Mouse (Mus musculus) forebrain, embryonic 11.5 days (tissue): ENCODE measurements around the gene Klre1. TPM values are rescaled to one million over a fixed set of nuclear protein-coding genes. Genes with fewer than 3 reads are reported as not detected.
A peak's percentile ranks its signal among the peaks of the same experiment; 100 is the strongest.

Source experiments
- ATAC-seq: fragments of 200-750 bp; cut with Nextera tagmentation; replicated peaks from 2 replicates; pipeline ENCODE4 v1.8.0; 2017; ENCODE audit warnings: moderate TSS enrichment; ENCODE audit not compliant: low FRiP score
- DNase-seq: peaks from one replicate; pipeline ENCODE4 v3.0.0-alpha.2; 2017; ENCODE audit warnings: low spot score
- H3K27ac ChIP-seq: fragments of 300-500 bp; sonication (generic); 2 replicates; pipeline ENCODE4 v1.5.1; 2014; ENCODE audit warnings: low read depth, low read length
- H3K27me3 ChIP-seq: fragments of 300-500 bp; sonication (generic); 2 replicates; pipeline ENCODE4 v1.6.1; 2014; ENCODE audit warnings: mild to moderate bottlenecking, low read length, mixed read lengths; ENCODE audit not compliant: control insufficient read depth, insufficient read depth
- H3K36me3 ChIP-seq: fragments of 300-500 bp; sonication (generic); 2 replicates; pipeline ENCODE4 v1.6.1; 2014; ENCODE audit warnings: mild to moderate bottlenecking, low read length, moderate library complexity, mixed read lengths; ENCODE audit not compliant: control insufficient read depth, insufficient read depth
- H3K4me1 ChIP-seq: fragments of 300-500 bp; sonication (generic); replicated peaks from 2 replicates; pipeline ENCODE4 v1.6.1; 2014; ENCODE audit warnings: low read length, mixed read lengths; ENCODE audit not compliant: control insufficient read depth, insufficient read depth
- H3K4me2 ChIP-seq: fragments of 300-500 bp; sonication (generic); 2 replicates; pipeline ENCODE4 v1.6.1; 2014; ENCODE audit warnings: low read depth, mild to moderate bottlenecking, low read length, moderate library complexity, mixed read lengths; ENCODE audit not compliant: severe bottlenecking
- H3K4me3 ChIP-seq: fragments of 300-500 bp; sonication (generic); 2 replicates; pipeline ENCODE4 v1.5.1; 2014; ENCODE audit warnings: low read depth, low read length
- H3K9ac ChIP-seq: fragments of 300-500 bp; sonication (generic); 2 replicates; pipeline ENCODE4 v1.6.1; 2014; ENCODE audit warnings: low read length
- H3K9me3 ChIP-seq: fragments of 300-500 bp; sonication (generic); 2 replicates; pipeline ENCODE4 v1.6.1; 2016; ENCODE audit warnings: low read length, mixed read lengths; ENCODE audit not compliant: control insufficient read depth
- WGBS: fragments of 180-500 bp; shearing (Covaris S2); extraction: QIAGEN DNeasy Blood & Tissue Kit; methylation state at CpG from one replicate; pipeline ENCODE4 v1.1.7; 2014; 5-methylcytosine and 5-hydroxymethylcytosine counted together
- polyA plus RNA-seq: library from polyadenylated mRNA; unstranded; fragments of >200 nt; fragmentation: Nextera tagmentation; extraction: Ambion mirVana; gene quantifications from 2 replicates; pipeline ENCODE4 v1.2.1, GENCODE M21; 2014

The Klre1 gene
- polyA plus RNA-seq, 1 experiment from 2014 or later: not detected

- H3K36me3 ChIP-seq: peaks cover 5% of the 10 kb centered on the region; the same call in 1 of the 2 replicates
- H3K4me2 ChIP-seq: no peak overlapping the region
- no peaks in the 10 kb centered on the region for H3K4me1 ChIP-seq
- WGBS: 93% methylated on average over 6 of the region's 6 CpGs
- H3K9me3 ChIP-seq: no peaks in the 10 kb centered on the region
- DNase-seq (no peak), ATAC-seq (no peak)
- no peaks in the 10 kb centered on the region for H3K27me3 ChIP-seq
- H3K27ac ChIP-seq: no peak overlapping the region
- H3K9ac ChIP-seq: no peak overlapping the region
- no peak overlapping the region for H3K4me3 ChIP-seq
These were observed 39.1 kb upstream of the Klre1 start for GRCm38 (mm10) chr6:129538555-129538954.

GRCm38 (mm10) chr6:129541931-129542330 lies 35.8 kb upstream of the Klre1 start:
- no peaks in the 10 kb centered on the region for H3K4me1 ChIP-seq
- no peak overlapping the region for H3K4me2 ChIP-seq
- DNase-seq (no peak), ATAC-seq (no peak)
- H3K27me3 ChIP-seq: no peaks in the 10 kb centered on the region
- H3K9ac ChIP-seq: no peak overlapping the region
- no peaks in the 10 kb centered on the region for H3K9me3 ChIP-seq
- 82% methylated on average over 9 of the region's 9 CpGs for WGBS
- peaks cover 5% of the 10 kb centered on the region; the same call in 1 of the 2 replicates for H3K36me3 ChIP-seq
- H3K4me3 ChIP-seq: no peak overlapping the region
- H3K27ac ChIP-seq: no peak overlapping the region

- H3K27ac ChIP-seq: no peak overlapping the region
- no peaks in the 10 kb centered on the region for H3K9me3 ChIP-seq
- H3K4me3 ChIP-seq: no peak overlapping the region
- H3K9ac ChIP-seq: no peak overlapping the region
- no peak overlapping the region for H3K4me2 ChIP-seq
- no peak for DNase-seq
- H3K27me3 ChIP-seq: no peaks in the 10 kb centered on the region
- H3K4me1 ChIP-seq: no peaks in the 10 kb centered on the region
- whole genome bisulfite sequencing: 92% methylated on average over 3 of the region's 3 CpGs
- no peak for ATAC-seq
- H3K36me3 ChIP-seq: peaks cover 5% of the 10 kb centered on the region; the same call in 1 of the 2 replicates
These were observed 35.2 kb upstream of the Klre1 start for GRCm38 (mm10) chr6:129542540-129542939.

GRCm38 (mm10) chr6:129543709-129544606 lies 33.7 kb upstream of the Klre1 start:
- WGBS: 69% methylated on average over 6 of the region's 6 CpGs
- Histone ChIP-seq H3K4me1 (no peaks in the 10 kb centered on the region), H3K27me3 (no peaks in the 10 kb centered on the region), H3K9ac (no peak overlapping the region), H3K4me2 (no peak overlapping the region), H3K9me3 (no peaks in the 10 kb centered on the region), H3K4me3 (no peak overlapping the region), H3K36me3 (no peaks in the 10 kb centered on the region; the same call in 1 of the 2 replicates), H3K27ac (no peak overlapping the region)
- peak; percentile 77 for ATAC-seq
- DNase-seq: peak; percentile 69

GRCm38 (mm10) chr6:129547277-129547676 lies 30.4 kb upstream of the Klre1 start:
- DNase-seq: no peak
- Histone ChIP-seq H3K9ac (no peak overlapping the region), H3K36me3 (no peaks in the 10 kb centered on the region; the same call in 1 of the 2 replicates), H3K27me3 (no peaks in the 10 kb centered on the region), H3K9me3 (no peaks in the 10 kb centered on the region), H3K4me1 (no peaks in the 10 kb centered on the region), H3K4me3 (no peak overlapping the region), H3K27ac (no peak overlapping the region), H3K4me2 (no peak overlapping the region)
- WGBS: 94% methylated on average over 2 of the region's 2 CpGs
- no peak for ATAC-seq

GRCm38 (mm10) chr6:129548009-129548408 lies 29.7 kb upstream of the Klre1 start:
- H3K4me1 ChIP-seq: no peaks in the 10 kb centered on the region
- ATAC-seq: no peak
- H3K9me3 ChIP-seq: no peaks in the 10 kb centered on the region
- no peak overlapping the region for H3K9ac ChIP-seq
- H3K27ac ChIP-seq: no peak overlapping the region
- no peak for DNase-seq
- WGBS: 86% methylated on average over 3 of the region's 3 CpGs
- no peaks in the 10 kb centered on the region for H3K27me3 ChIP-seq
- no peak overlapping the region for H3K4me3 ChIP-seq
- no peak overlapping the region for H3K4me2 ChIP-seq
- H3K36me3 ChIP-seq: no peaks in the 10 kb centered on the region

GRCm38 (mm10) chr6:129557298-129558023 lies 20.2 kb upstream of the Klre1 start:
- Histone ChIP-seq H3K9ac (no peak overlapping the region), H3K4me3 (no peak overlapping the region), H3K4me1 (no peaks in the 10 kb centered on the region), H3K27ac (no peak overlapping the region), H3K27me3 (no peaks in the 10 kb centered on the region), H3K36me3 (no peaks in the 10 kb centered on the region), H3K9me3 (no peaks in the 10 kb centered on the region), H3K4me2 (no peak overlapping the region)
- no peak for DNase-seq
- ATAC-seq: peak; percentile 71

GRCm38 (mm10) chr6:129558946-129559640 lies 18.6 kb upstream of the Klre1 start:
- H3K9ac ChIP-seq: no peak overlapping the region
- peak; percentile 88 for ATAC-seq
- no peaks in the 10 kb centered on the region for H3K27me3 ChIP-seq
- no peak overlapping the region for H3K4me3 ChIP-seq
- H3K4me2 ChIP-seq: no peak overlapping the region
- H3K36me3 ChIP-seq: no peaks in the 10 kb centered on the region
- no peak overlapping the region for H3K27ac ChIP-seq
- H3K9me3 ChIP-seq: no peaks in the 10 kb centered on the region
- H3K4me1 ChIP-seq: no peaks in the 10 kb centered on the region
- 19% methylated on average over 12 of the region's 12 CpGs for WGBS
- peak; percentile 82 for DNase-seq
